Mouse (Mus musculus) liver, postnatal 0 days (tissue): ENCODE measurements around the gene Ccnjl.

Experiments used
- CTCF ChIP-seq: sonication (generic); IDR thresholded peaks from 2 replicates; pipeline ENCODE4 v1.5.1; 2016; ENCODE audit warnings: antibody characterized with exemption, low read depth
- EP300 ChIP-seq: IDR thresholded peaks from 2 replicates; pipeline ENCODE4 v1.6.1; 2016; ENCODE audit warnings: antibody characterized with exemption, low read depth, mild to moderate bottlenecking

- no peak for TF ChIP-seq CTCF
- no peak for TF ChIP-seq EP300
Observed at GRCm38 (mm10) chr11:43633658-43634401, 105.2 kb downstream of the Ccnjl start.
